Mouse (Mus musculus) hindbrain, postnatal 0 days (tissue): ENCODE measurements at regions not wholly inside any gene's neighbourhood (a gene's known extent, or its start where the extent isn't known, plus 50 kb on each side); places are given as distances from the start of the nearest gene placed in this dataset.

Source experiments
- ATAC-seq: fragments of 200-750 bp; cut with Nextera tagmentation; 2 replicates; pipeline ENCODE4 v1.8.0; 2017; ENCODE audit warnings: mild to moderate bottlenecking, moderate TSS enrichment, moderate library complexity
- DNase-seq: peaks from one replicate; pipeline ENCODE4 v3.0.0-alpha.2; 2015; ENCODE audit warnings: low spot score
- H3K27ac ChIP-seq: fragments of 300-500 bp; sonication (generic); 2 replicates; pipeline ENCODE4 v1.5.1; 2014; ENCODE audit warnings: mild to moderate bottlenecking
- H3K27me3 ChIP-seq: fragments of 300-500 bp; sonication (generic); 2 replicates; pipeline ENCODE4 v1.6.1; 2014; ENCODE audit warnings: low read length, mixed read lengths; ENCODE audit not compliant: insufficient read depth
- H3K36me3 ChIP-seq: fragments of 300-500 bp; sonication (generic); 2 replicates; pipeline ENCODE4 v1.6.1; 2014; ENCODE audit warnings: low read length, mixed read lengths; ENCODE audit not compliant: insufficient read depth
- H3K4me1 ChIP-seq: fragments of 300-500 bp; sonication (generic); 2 replicates; pipeline ENCODE4 v1.6.1; 2014; ENCODE audit warnings: antibody characterized with exemption, low read length, mixed read lengths; ENCODE audit not compliant: insufficient read depth
- H3K4me2 ChIP-seq: fragments of 300-500 bp; sonication (generic); 2 replicates; pipeline ENCODE4 v1.6.1; 2014; ENCODE audit warnings: low read depth, mild to moderate bottlenecking, low read length, moderate library complexity, mixed read lengths
- H3K4me3 ChIP-seq: fragments of 300-500 bp; sonication (generic); 2 replicates; pipeline ENCODE4 v1.5.1; 2014; ENCODE audit warnings: low read length
- H3K9ac ChIP-seq: fragments of 300-500 bp; sonication (generic); replicated peaks from 2 replicates; pipeline ENCODE4 v1.6.1; 2014; ENCODE audit warnings: mild to moderate bottlenecking, low read length, moderate library complexity, mixed read lengths
- H3K9me3 ChIP-seq: fragments of 300-500 bp; sonication (generic); 2 replicates; pipeline ENCODE4 v1.6.1; 2016; ENCODE audit warnings: low read length, mixed read lengths
- CTCF ChIP-seq: IDR thresholded peaks from 2 replicates; pipeline ENCODE4 v1.5.1; 2016; ENCODE audit warnings: antibody characterized with exemption, control low read depth, low read depth
- whole genome bisulfite sequencing: fragments of 180-500 bp; shearing (Covaris S2); extraction: QIAGEN DNeasy Blood & Tissue Kit; methylation state at CpG from one replicate; pipeline ENCODE4 v1.1.7; 2014; 5-methylcytosine and 5-hydroxymethylcytosine counted together

DNA sequence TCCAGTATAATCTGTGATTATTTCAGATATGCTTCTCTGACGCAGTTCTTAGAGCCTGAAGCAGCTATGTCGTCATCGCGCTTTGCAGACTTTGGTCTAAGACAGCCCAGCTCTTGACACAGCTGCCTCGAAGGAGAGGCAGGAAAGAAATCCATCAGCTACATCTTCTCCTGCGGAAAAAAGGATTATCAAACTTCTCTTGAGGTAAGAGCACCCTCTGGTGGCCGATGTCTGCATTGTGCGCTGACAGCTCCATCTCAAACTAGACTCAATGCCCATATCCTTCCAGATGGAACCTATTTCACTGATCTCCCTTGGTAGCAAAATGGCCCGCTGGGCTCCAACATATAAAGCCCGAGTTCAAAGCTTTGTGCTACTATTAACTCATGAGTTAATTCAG lies 96.8 kb upstream of the Cop1 start:
- peak overlapping the region; percentile 35; the same call in 1 of the 2 replicates for H3K4me2 ChIP-seq
- H3K36me3 ChIP-seq = no peaks in the 10 kb centered on the region
- TF ChIP-seq CTCF = peak; percentile 94
- ATAC-seq = peak; percentile 79
- no peak overlapping the region for H3K4me3 ChIP-seq
- H3K4me1 ChIP-seq = no peaks in the 10 kb centered on the region
- no peaks in the 10 kb centered on the region for H3K27me3 ChIP-seq
- no peak overlapping the region for H3K27ac ChIP-seq
- H3K9me3 ChIP-seq = no peaks in the 10 kb centered on the region
- DNase-seq = peak; percentile 92
- H3K9ac ChIP-seq = no peak overlapping the region
- 9% methylated on average over 10 of the region's 10 CpGs for WGBS

DNA sequence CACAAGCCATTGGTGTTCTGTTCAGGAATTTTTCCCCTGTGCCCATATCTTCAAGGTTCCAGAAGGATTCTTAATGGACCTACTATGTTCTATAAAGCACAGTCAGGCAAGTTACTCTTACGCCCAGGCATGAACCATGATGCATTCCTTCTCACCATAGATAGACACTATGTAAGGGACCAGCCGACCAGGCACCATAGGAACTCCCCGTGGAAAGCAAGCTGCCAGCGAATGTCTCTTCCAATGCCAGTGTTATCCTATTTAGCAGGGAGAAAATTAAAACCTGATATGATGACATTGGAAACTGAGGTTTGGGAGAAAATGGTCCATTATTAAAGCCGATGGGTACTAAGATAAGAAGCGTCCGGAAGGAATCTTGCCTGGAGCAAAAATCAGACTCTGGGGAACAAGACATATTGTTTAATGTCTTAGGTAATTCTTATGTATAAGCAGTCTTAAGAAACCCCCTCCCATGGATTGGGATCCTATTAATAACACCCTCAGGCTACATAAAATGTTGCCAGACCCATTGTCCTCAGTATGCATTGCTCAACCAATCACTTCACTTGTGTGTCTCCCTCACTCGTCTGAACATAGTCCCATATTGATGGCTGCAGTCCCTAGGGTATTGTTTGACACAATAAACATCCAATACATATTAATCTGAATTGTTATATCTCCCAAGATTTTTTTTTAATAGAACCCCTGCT lies 84.2 kb upstream of the Cop1 start:
- H3K36me3 ChIP-seq = no peaks in the 10 kb centered on the region
- H3K27ac ChIP-seq = no peak overlapping the region
- H3K4me1 ChIP-seq = no peaks in the 10 kb centered on the region
- H3K4me3 ChIP-seq = no peak overlapping the region
- H3K9ac ChIP-seq = no peak overlapping the region
- ATAC-seq (no peak), DNase-seq (no peak)
- 72% methylated on average over 8 of the region's 8 CpGs for WGBS
- no peak for TF ChIP-seq CTCF
- H3K27me3 ChIP-seq = no peaks in the 10 kb centered on the region
- H3K9me3 ChIP-seq = no peaks in the 10 kb centered on the region
- H3K4me2 ChIP-seq = peak overlapping the region; percentile 25

DNA sequence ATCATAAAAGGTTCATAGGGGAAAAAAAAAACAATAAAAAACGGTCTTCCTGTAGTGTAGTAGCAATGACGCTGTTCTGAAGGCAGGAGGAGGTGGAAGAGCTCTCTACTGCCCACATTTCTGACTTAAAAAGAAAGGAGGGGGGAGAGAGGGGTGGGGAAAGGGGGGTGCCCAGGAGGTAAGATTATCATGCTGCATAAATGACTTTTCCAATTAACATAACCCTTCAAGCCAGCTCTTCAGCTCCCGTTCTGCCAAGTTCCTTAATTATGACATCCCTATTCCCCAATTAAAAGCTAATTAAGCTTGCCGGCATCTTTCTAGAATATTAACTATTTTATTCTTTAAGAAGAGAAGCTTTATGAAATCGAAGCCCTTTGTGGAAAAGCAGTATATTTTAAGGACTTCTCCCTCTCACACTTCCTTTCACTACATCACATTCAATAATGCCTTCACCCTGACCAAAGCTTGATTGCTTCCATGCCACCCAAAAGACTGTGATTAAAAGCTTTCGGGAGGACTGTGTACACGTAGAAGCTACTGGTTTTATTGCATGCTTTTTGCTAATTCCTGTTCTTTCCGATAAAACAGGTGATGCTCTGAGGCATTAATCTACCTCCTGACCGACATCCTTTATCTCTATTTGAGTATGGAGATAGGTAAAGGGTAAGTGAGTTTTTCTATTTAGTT lies 83.5 kb upstream of the Cop1 start:
- peak; percentile 40 for DNase-seq

DNA sequence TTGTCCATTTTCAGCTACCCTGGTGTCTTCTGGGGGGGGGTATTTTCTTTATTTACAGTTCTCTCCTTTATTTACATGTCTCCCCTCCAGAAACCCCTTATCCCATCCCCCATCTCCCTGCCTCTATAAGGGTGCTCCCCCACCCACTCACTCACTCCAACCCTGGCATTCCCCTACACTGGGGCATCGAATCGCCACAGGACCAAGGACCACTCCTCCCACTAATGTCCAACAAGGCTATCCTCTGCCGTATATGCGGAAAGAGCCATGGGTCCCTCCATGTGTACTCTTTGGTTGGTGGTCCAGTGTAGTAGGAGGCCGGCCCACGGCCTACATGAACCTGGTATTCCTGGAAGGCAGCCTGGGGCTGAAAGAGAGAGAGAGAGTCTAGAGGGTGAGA lies 82.9 kb upstream of the Cop1 start:
- Histone ChIP-seq H3K27ac (no peak overlapping the region), H3K4me1 (no peaks in the 10 kb centered on the region), H3K27me3 (no peaks in the 10 kb centered on the region), H3K36me3 (no peaks in the 10 kb centered on the region), H3K4me3 (no peak overlapping the region), H3K9me3 (no peaks in the 10 kb centered on the region), H3K9ac (no peak overlapping the region), H3K4me2 (no peak overlapping the region)
- TF ChIP-seq CTCF = no peak
- ATAC-seq (0 out of 2 replicates have a peak, but pooled peaks have one; percentile 32), DNase-seq (no peak)
- 87% methylated on average over 6 of the region's 6 CpGs for WGBS

More for the DNA sequence above, 83.5 kb upstream of the Cop1 start:
- no peak overlapping the region for H3K9ac ChIP-seq
- H3K4me3 ChIP-seq = no peak overlapping the region
- no peak; the same call in 1 of the 2 replicates for TF ChIP-seq CTCF
- peak; percentile 74 for ATAC-seq
- no peak overlapping the region for H3K27ac ChIP-seq
- no peaks in the 10 kb centered on the region for H3K9me3 ChIP-seq
- H3K36me3 ChIP-seq = no peaks in the 10 kb centered on the region
- no peaks in the 10 kb centered on the region for H3K27me3 ChIP-seq
- 48% methylated on average over 9 of the region's 9 CpGs for WGBS
- no peaks in the 10 kb centered on the region for H3K4me1 ChIP-seq
- H3K4me2 ChIP-seq = peak overlapping the region; percentile 25

DNA sequence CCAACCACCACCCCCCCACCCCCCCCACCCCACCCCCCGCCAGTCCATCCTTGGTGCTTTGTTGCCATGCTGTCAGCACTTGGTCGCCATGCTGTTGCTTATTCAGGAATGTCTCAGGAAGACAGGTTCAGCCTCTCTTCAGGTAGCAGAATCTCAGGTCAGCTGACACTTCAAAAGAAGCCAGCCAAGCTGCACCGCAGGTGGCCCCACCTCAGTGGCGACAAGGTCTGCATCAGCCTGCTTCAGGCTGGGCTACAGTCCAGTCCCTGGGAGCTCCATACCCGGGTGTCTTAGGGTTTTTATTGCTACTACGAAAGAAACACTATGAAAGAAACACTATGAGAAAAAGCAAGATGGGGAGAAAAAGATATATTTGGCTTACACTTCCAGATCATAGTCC lies 82.4 kb upstream of the Cop1 start:
- H3K27ac ChIP-seq = no peak overlapping the region
- no peak overlapping the region for H3K4me2 ChIP-seq
- H3K4me1 ChIP-seq = no peaks in the 10 kb centered on the region
- H3K9ac ChIP-seq = no peak overlapping the region
- WGBS = 49% methylated on average over 6 of the region's 6 CpGs
- DNase-seq = no peak
- H3K36me3 ChIP-seq = no peaks in the 10 kb centered on the region
- ATAC-seq = no peak
- H3K9me3 ChIP-seq = no peaks in the 10 kb centered on the region
- H3K4me3 ChIP-seq = no peak overlapping the region
- no peak for TF ChIP-seq CTCF
- H3K27me3 ChIP-seq = no peaks in the 10 kb centered on the region

DNA sequence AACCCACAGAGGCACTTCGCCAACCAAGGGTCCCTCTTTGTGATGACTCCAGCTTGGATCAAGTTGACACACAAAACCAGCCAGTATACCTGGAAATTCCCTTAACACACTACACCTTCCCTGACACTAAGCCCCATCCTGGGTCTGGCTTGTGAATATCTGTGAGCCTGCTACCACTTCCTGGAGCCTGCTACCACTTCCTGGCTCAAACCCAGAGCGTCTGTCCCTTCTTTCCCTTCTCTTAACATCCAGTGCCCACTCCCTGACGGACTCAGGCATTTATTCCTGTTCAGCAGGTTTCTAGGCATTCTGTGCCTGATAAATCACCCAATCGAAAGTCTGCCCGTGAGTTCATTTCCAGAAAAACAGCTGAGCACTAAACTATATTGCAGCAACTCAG lies 81.8 kb upstream of the Cop1 start:
- H3K4me3 ChIP-seq = no peak overlapping the region
- WGBS = 68% methylated on average over 5 of the region's 5 CpGs
- H3K27me3 ChIP-seq = no peaks in the 10 kb centered on the region
- no peak for TF ChIP-seq CTCF
- H3K4me1 ChIP-seq = no peaks in the 10 kb centered on the region
- no peaks in the 10 kb centered on the region for H3K9me3 ChIP-seq
- no peak overlapping the region for H3K27ac ChIP-seq
- H3K4me2 ChIP-seq = no peak overlapping the region
- H3K36me3 ChIP-seq = no peaks in the 10 kb centered on the region
- ATAC-seq (no peak), DNase-seq (no peak)
- no peak overlapping the region for H3K9ac ChIP-seq

DNA sequence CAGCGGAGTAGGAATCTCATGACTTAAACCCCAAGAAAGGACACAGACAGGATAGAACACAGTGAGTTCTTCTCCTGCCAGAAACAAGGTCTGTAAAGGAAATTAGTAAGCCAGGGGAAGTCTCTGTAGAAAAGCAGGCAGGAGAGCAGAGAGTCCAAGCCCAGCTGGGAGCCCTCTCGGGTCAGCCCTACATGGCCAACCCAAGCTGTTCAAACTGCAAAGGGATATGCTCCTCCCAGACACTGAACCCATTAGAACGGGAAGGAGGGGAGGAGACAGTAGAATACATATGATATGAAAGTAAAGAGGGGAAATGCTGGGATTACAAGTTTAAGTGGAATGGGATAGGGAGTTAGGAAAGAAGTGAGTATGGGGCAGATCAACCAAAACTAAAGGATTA lies 75.7 kb upstream of the Cop1 start:
- no peak overlapping the region for H3K4me2 ChIP-seq
- H3K4me1 ChIP-seq = no peaks in the 10 kb centered on the region
- no peak for DNase-seq
- H3K27me3 ChIP-seq = no peaks in the 10 kb centered on the region
- 63% methylated on average over 3 of the region's 3 CpGs for WGBS
- no peak for TF ChIP-seq CTCF
- ATAC-seq = no peak
- no peak overlapping the region for H3K4me3 ChIP-seq
- H3K36me3 ChIP-seq = no peaks in the 10 kb centered on the region
- no peak overlapping the region for H3K9ac ChIP-seq
- H3K27ac ChIP-seq = no peak overlapping the region
- H3K9me3 ChIP-seq = no peaks in the 10 kb centered on the region
